Mouse (Mus musculus): ENCODE data around the gene Tmcc2.

DNA sequence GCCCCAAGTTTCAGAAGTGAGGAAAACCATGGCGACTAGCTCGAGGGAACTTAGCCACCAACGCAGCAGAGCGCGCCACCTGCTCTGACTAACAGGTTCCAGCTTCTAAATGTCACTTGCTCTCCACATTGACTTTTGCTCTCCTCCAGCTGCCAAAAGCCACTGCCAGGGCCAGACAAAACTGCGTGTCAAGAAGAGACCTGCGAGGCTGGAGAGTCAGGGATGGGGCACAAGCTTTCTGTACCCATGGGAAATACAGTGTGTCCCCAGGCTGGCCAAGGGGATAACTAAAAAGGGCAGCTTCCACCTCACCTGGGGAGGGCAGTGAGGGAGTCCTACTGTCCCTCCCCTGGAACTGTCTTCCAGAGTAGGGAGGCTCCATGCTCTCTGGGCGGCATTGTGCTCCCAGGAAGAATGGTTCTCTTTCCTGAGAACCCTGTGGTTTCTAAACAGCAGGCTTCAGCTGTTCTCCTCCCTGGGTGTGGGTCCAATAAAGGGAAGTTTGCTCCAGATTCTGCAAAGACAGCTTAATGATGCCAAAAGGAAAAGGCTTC lies 7.0 kb downstream of the Tmcc2 start:
- TF ChIP-seq CTCF (IDR thresholded peaks at IDR 0.05; ENCODE audit: low read depth): no peak
- TF ChIP-seq EP300 (IDR thresholded peaks at IDR 0.05; ENCODE audit: low read depth): no peak
